Mouse (Mus musculus): ENCODE measurements at regions not wholly inside any gene's neighbourhood (a gene's known extent, or its start where the extent isn't known, plus 50 kb on each side); places are given as distances from the start of the nearest gene placed in this dataset.

DNA sequence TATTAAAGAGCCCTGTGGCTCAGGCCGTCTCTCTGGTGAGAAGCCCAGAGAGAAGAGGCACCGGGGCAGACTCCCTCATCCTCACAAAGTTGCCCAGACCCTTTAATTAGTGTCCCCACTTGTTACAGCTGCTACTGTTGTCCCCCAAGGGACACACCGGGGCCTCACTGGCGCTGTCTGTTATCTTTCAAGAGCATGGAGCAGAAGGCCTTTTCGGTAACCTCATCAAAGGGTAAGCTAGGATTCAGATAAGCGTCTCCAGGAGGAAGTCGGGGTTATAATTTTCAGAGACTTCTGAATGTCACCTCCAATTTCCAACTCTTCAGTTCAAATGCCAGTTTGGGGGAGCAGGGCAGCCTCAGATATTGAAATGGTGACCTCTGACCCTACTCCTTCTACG lies 135.3 kb downstream of the Gm4791 start:
- no peak for TF ChIP-seq GABPA (IDR thresholded peaks at IDR 0.05; ENCODE audit: insufficient replicate concordance, low read depth, low read length)
- TF ChIP-seq CTCF (conservative IDR thresholded peaks at IDR 0.05 in 1 of 2, IDR thresholded peaks at IDR 0.05 in 1 of 2; ENCODE audit: low read depth in 2 of 2, low read length in 2 of 2), result no peak
- no peak for TF ChIP-seq MAX (IDR thresholded peaks at IDR 0.05; ENCODE audit: low read length)
